Mouse (Mus musculus): ENCODE results near the gene Spock1. TPM values are rescaled to one million over a fixed set of nuclear protein-coding genes. Genes with fewer than 3 reads are reported as not detected.
A peak's percentile ranks its signal among the peaks of the same experiment; 100 is the strongest.

Spock1 gene
- 1.0 and 1.1 TPM in 2 replicates for polyA plus RNA-seq (2015; fragmentation: Nextera tagmentation; extraction: Ambion mirVana)

DNA sequence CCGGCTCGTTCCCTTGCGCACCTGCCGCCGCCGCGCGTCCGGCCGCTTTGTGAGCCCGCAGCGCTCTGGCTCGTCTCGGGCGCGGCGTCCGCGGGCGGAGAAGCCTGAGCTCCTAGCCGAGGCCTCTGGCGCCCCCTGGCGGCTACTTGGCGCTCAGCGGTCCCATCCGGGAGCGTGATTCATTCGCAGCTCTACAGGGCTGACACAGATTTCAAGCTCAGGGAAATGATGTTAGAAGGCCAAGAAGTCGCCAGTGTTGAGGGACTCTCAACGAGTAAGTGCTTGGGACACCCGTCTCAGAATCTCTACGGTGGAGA lies at the start of gene Spock1:
Gene Spock1 (minus strand): TSS at position 67 of the 317 bp plus-strand sequence.
- peak; percentile 97 for TF ChIP-seq CTCF (IDR thresholded peaks at IDR 0.05; ENCODE audit: low read depth)
- peak within 1 kb of the TSS; percentile 62 for H3K4me2 ChIP-seq (replicated peaks; ENCODE audit: low read depth)
- ATAC-seq, result no peak
- no peaks in the 10 kb centered on the region for H3K36me3 ChIP-seq (ENCODE audit: control insufficient read depth, insufficient read depth)
- H3K4me1 ChIP-seq (replicated peaks; ENCODE audit: control insufficient read depth, insufficient read depth, low read length), result no peaks in the 10 kb centered on the region
- H3K9me3 ChIP-seq (ENCODE audit: control insufficient read depth), result no peaks in the 10 kb centered on the region
- peaks cover 21% of the 10 kb centered on the region for H3K27me3 ChIP-seq (replicated peaks; ENCODE audit: control insufficient read depth, insufficient read depth, low read length)
- peak within 1 kb of the TSS; percentile 32 for H3K4me3 ChIP-seq (ENCODE audit: low read depth, low read length)
- no peak within 1 kb of the TSS for H3K9ac ChIP-seq (ENCODE audit: low read depth, low read length)
- WGBS, result under 1% methylated on average over 32 of the region's 32 CpGs
- no peak within 1 kb of the TSS for H3K27ac ChIP-seq (ENCODE audit: low read depth, low read length)

DNA sequence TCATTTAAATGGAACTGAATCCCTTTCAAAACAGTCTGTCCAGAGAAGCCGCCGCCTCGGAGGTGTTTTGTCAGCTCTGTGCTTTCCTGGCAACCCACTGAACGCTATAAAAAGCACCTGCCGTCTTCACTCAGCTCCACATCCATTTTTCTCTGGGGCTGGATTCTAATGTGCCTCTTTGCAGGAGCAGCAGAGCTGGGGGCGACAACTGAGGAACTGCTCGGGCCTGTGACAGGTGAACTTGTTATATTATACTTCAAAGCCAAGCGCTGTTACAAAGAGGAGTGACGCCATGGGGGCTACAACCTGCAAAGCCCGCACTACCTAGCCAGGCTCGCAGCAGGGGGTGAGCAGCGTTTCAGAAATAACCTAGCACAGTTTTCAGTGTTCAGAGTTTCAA lies 42.0 kb upstream of the Spock1 start:
- Histone ChIP-seq H3K4me2 (replicated peaks; ENCODE audit: low read depth) (no peak overlapping the region), H3K9me3 (ENCODE audit: control insufficient read depth) (no peaks in the 10 kb centered on the region), H3K36me3 (ENCODE audit: control insufficient read depth, insufficient read depth) (no peaks in the 10 kb centered on the region), H3K27me3 (replicated peaks; ENCODE audit: control insufficient read depth, insufficient read depth, low read length) (no peaks in the 10 kb centered on the region), H3K27ac (ENCODE audit: low read depth, low read length) (no peak overlapping the region), H3K4me1 (replicated peaks; ENCODE audit: control insufficient read depth, insufficient read depth, low read length) (no peaks in the 10 kb centered on the region), H3K4me3 (ENCODE audit: low read depth, low read length) (no peak overlapping the region), H3K9ac (ENCODE audit: low read depth, low read length) (no peak overlapping the region)
- no peak for ATAC-seq
- 83% methylated on average over 12 of the region's 12 CpGs for WGBS
- TF ChIP-seq CTCF (IDR thresholded peaks at IDR 0.05; ENCODE audit: low read depth), result no peak

DNA sequence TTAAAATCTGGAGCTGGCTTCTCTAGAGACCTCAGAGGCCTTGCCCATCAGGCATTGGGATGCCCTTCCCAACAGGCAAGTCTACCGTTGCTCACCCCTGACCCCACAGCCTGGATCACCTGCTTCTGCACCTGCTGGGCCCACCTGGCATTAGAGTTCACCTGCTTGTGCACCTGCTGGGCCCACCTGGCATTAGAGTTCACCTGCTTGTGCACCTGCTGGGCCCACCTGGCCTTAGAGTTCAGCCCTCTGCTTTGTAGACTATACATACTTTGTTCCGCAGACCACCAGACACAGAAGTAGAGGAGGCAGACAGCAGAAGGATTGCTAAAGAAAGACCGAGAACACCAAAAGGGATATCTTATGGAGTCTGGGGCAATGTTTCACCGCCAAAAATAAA lies 41.4 kb upstream of the Spock1 start:
- Histone ChIP-seq H3K27me3 (replicated peaks; ENCODE audit: control insufficient read depth, insufficient read depth, low read length) (no peaks in the 10 kb centered on the region), H3K36me3 (ENCODE audit: control insufficient read depth, insufficient read depth) (no peaks in the 10 kb centered on the region), H3K9me3 (ENCODE audit: control insufficient read depth) (no peaks in the 10 kb centered on the region), H3K4me1 (replicated peaks; ENCODE audit: control insufficient read depth, insufficient read depth, low read length) (no peaks in the 10 kb centered on the region), H3K27ac (ENCODE audit: low read depth, low read length) (no peak overlapping the region), H3K4me3 (ENCODE audit: low read depth, low read length) (no peak overlapping the region), H3K9ac (ENCODE audit: low read depth, low read length) (no peak overlapping the region), H3K4me2 (replicated peaks; ENCODE audit: low read depth) (no peak overlapping the region)
- TF ChIP-seq CTCF (IDR thresholded peaks at IDR 0.05; ENCODE audit: low read depth), result no peak
- no peak for ATAC-seq
- 89% methylated on average over 4 of the region's 4 CpGs for WGBS

DNA sequence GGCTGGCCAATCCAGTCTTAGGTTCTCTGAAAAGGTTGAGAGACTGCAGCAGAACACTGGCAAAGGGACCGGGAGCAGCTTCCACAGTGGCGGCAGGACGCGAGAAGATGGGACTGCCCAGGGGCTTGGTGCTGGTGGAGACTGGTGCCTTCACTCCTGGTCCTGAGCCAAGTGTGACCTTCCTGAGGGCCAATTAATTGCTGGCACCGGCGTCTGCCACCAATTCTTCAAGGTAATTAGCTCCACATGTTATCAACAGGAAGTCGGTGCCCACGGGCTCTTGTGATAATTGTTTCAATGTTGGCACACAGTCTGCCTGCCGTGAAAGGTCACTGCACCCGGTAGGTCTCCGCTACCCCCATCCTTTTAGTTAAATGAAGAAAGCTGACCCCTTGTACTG lies 37.1 kb upstream of the Spock1 start:
- H3K9ac ChIP-seq (ENCODE audit: low read depth, low read length), result no peak overlapping the region
- no peak for ATAC-seq
- H3K4me2 ChIP-seq (replicated peaks; ENCODE audit: low read depth), result no peak overlapping the region
- no peak overlapping the region for H3K27ac ChIP-seq (ENCODE audit: low read depth, low read length)
- H3K36me3 ChIP-seq (ENCODE audit: control insufficient read depth, insufficient read depth), result no peaks in the 10 kb centered on the region
- WGBS, result 75% methylated on average over 11 of the region's 11 CpGs
- H3K4me1 ChIP-seq (replicated peaks; ENCODE audit: control insufficient read depth, insufficient read depth, low read length), result no peaks in the 10 kb centered on the region
- H3K27me3 ChIP-seq (replicated peaks; ENCODE audit: control insufficient read depth, insufficient read depth, low read length), result no peaks in the 10 kb centered on the region
- TF ChIP-seq CTCF (IDR thresholded peaks at IDR 0.05; ENCODE audit: low read depth), result no peak
- H3K9me3 ChIP-seq (ENCODE audit: control insufficient read depth), result no peaks in the 10 kb centered on the region
- no peak overlapping the region for H3K4me3 ChIP-seq (ENCODE audit: low read depth, low read length)

DNA sequence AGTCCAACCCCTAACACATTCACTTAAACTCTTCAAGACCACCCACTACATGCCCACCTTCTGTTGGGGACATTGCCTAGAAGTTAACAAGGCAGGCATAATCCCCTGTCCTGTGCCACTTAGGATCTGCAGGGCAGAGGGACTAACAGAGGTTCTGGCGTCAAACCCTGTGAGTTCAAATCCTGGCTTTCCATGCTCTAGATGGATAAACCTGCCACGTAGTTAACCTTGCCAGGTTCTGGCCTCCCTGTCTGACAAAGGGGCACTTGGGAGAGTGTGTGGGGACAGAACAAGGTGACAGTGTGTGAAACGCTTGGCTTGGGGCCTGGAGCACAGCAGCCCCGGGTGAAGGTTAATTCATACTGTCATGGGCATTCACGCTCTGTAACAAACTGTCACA lies 36.3 kb upstream of the Spock1 start:
- no peak overlapping the region for H3K27ac ChIP-seq (ENCODE audit: low read depth, low read length)
- WGBS, result 84% methylated on average over 5 of the region's 5 CpGs
- H3K4me1 ChIP-seq (replicated peaks; ENCODE audit: control insufficient read depth, insufficient read depth, low read length), result no peaks in the 10 kb centered on the region
- no peak overlapping the region for H3K9ac ChIP-seq (ENCODE audit: low read depth, low read length)
- no peak for TF ChIP-seq CTCF (IDR thresholded peaks at IDR 0.05; ENCODE audit: low read depth)
- H3K27me3 ChIP-seq (replicated peaks; ENCODE audit: control insufficient read depth, insufficient read depth, low read length), result no peaks in the 10 kb centered on the region
- no peak for ATAC-seq
- H3K4me3 ChIP-seq (ENCODE audit: low read depth, low read length), result no peak overlapping the region
- no peaks in the 10 kb centered on the region for H3K9me3 ChIP-seq (ENCODE audit: control insufficient read depth)
- H3K4me2 ChIP-seq (replicated peaks; ENCODE audit: low read depth), result no peak overlapping the region
- H3K36me3 ChIP-seq (ENCODE audit: control insufficient read depth, insufficient read depth), result no peaks in the 10 kb centered on the region

DNA sequence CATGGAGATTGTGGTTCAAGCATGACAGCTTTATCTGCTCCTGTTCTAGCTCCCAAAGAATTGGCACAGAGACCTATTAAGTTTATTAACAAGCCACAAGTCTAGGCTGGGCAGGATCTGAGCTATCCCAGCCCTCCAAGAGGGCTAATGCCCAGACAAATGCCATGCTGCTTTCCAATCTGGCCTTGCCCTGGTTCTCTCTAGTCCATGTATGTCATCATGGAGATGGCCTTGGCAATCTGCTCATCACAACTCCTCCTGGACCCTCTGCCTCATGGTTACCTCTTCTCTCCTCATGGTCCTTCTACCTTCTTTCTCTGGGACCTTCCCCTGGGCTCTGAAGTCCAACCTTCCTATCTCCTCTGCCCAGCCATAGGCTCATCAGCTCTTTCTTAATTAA lies 35.8 kb upstream of the Spock1 start:
- no peak for TF ChIP-seq CTCF (IDR thresholded peaks at IDR 0.05; ENCODE audit: low read depth)
- Histone ChIP-seq H3K27ac (ENCODE audit: low read depth, low read length) (no peak overlapping the region), H3K9me3 (ENCODE audit: control insufficient read depth) (no peaks in the 10 kb centered on the region), H3K4me2 (replicated peaks; ENCODE audit: low read depth) (no peak overlapping the region), H3K36me3 (ENCODE audit: control insufficient read depth, insufficient read depth) (no peaks in the 10 kb centered on the region), H3K9ac (ENCODE audit: low read depth, low read length) (no peak overlapping the region), H3K27me3 (replicated peaks; ENCODE audit: control insufficient read depth, insufficient read depth, low read length) (no peaks in the 10 kb centered on the region), H3K4me3 (ENCODE audit: low read depth, low read length) (no peak overlapping the region), H3K4me1 (replicated peaks; ENCODE audit: control insufficient read depth, insufficient read depth, low read length) (no peaks in the 10 kb centered on the region)
- ATAC-seq, result no peak
